Mouse (Mus musculus) heart, adult 2 months (tissue): ENCODE measurements around the gene Sprn.

Experiments used
- CTCF ChIP-seq: fragments of 200-600 bp; IDR thresholded peaks from 2 replicates; pipeline ENCODE4 v1.8.1; 2022; ENCODE audit warnings: antibody characterized with exemption, mild to moderate bottlenecking, moderate library complexity
- EP300 ChIP-seq: fragments of 200-500 bp; IDR thresholded peaks from 2 replicates; pipeline ENCODE4 v1.6.1; 2011; ENCODE audit warnings: low read depth, low read length, control low read depth; ENCODE audit not compliant: insufficient read depth
- POLR2A ChIP-seq: fragments of 200-500 bp; IDR thresholded peaks from 2 replicates; pipeline ENCODE4 v1.6.1; 2011; ENCODE audit warnings: mild to moderate bottlenecking, low read depth, low read length, control low read depth; ENCODE audit not compliant: insufficient read depth

GRCm38 (mm10) chr7:140116329-140117054 is 38.2 kb downstream of the Sprn start, which contains the start of gene Echs1:
- no peak for TF ChIP-seq CTCF
- peak; percentile 91 for TF ChIP-seq POLR2A
- TF ChIP-seq EP300 = peak; percentile 64; the same call in 1 of the 2 replicates
